Mouse (Mus musculus) left cerebral cortex, adult 9 months (tissue): Measurements from ENCODE around the gene Olfr1180.
"Not testable (repeated sequence)": the region's sequence is repeated elsewhere in the genome, so short reads cannot be mapped to it uniquely, and the experiment has no call there.

Experiments used
- DNase-seq, 2 experiments: peaks; one replicate each; pipeline ENCODE4 v3.0.0; 2022; ENCODE audit warnings: low spot score in 2 of 2

Gene Olfr1180

DNA sequence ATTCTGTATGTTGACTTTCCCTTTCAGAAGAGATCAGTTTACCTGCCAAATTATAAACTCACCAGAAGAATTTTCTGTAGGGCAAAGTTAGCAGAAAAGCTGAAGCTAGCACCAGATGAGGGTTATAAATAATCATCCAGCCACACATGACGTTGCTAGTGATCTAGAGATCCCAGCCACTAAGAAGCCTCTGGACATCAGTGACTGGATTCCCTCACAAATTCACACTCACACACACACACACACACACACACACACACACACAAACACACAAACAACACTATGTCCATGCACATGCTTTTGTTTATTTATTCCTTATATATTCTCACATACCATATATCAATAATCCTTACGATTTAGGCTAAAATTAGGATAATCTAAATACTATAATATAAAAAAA, at the start of gene Olfr1180:
Olfr1180 (minus strand) TSS at position 101 of the 400 bp plus-strand sequence.
- DNase-seq, result no peak

DNA sequence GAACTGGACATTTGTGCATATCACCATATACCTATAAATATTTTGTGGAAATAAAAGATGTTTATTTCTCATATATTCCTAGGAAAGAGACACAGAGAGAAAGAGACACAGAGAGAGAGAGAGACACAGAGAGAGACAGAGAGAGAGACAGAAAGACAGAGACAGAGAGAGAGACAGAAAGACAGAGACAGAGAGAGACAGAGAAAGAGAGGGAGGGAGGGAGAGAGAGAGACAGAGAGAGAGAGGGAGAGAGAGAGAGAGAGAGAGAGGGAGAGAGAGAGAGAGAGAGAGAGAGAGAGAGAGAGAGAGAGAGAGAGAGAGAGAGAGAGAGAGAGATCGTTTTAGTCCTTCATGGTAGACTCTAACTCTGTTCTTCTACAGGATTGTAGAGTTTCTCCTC, 35.6 kb upstream of the Olfr1180 start, which contains the start of gene Olfr1183:
Olfr1183 (plus strand) TSS at position 301 of the 400 bp plus-strand sequence.
- not testable (repeated sequence) for DNase-seq

DNA sequence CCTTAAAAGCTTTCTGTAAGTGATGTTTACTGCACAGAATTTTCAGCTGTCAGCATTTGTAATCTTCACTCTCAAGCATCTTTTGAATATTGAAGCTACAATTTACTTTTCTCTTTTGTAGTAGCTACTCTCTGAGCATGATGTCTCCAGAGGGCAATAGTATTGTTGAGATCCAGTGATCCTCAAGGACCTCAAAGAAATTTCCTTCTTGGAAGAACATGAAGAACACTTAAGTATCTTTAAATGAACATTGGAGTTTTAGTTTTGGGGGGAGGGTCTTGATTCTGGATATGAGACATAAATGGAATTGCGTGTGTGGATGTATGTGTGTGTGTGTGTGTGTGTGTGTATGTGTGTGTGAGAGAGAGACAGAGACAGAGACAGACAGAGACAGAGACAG, 30.1 kb upstream of the Olfr1180 start, which contains the start of gene Gm13757:
Gm13757 (minus strand) TSS at position 101 of the 400 bp plus-strand sequence.
- DNase-seq, result no peak

DNA sequence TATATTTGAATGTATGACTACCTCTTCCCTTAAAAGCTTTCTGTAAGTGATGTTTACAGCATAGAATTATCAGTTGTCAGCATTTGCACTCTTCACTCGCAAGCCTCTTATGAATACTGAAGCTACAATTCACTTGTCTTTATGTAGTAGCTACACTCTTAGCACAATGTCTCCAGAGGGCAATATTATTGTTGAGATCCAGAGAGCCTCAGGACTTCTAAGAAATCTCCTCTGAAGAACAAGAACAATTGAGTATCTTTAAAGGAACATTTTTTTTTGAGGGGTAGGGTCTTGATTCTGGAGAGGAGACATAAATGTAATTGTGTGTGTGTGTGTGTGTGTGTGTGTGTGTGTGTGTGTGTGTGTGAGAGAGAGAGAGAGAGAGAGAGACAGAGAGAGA, 7.1 kb upstream of the Olfr1180 start, which contains the start of gene Olfr1181:
Olfr1181 (minus strand) TSS at position 101 of the 400 bp plus-strand sequence.
- no peak for DNase-seq

DNA sequence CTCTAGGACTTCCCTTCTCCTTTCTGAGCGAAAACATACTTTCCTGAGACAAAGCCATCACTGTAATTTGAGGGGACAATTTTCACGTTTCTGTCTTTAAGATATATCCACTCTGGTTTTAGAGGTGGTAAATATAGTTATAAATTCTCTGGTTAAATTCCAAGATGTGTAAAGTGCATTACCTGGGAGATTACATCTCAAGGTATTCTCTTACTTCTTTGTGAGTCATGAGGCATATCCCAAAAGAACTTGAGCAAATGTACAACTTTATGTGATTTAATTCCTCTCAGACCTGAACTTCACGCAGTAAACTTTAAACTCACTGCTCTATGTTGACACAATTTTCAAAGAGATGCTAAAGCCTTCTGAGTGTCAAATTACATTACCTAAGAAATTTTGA, 12.6 kb downstream of the Olfr1180 start, which contains the start of gene Olfr1179:
Olfr1179 (minus strand) TSS at position 101 of the 400 bp plus-strand sequence.
- DNase-seq, result no peak

DNA sequence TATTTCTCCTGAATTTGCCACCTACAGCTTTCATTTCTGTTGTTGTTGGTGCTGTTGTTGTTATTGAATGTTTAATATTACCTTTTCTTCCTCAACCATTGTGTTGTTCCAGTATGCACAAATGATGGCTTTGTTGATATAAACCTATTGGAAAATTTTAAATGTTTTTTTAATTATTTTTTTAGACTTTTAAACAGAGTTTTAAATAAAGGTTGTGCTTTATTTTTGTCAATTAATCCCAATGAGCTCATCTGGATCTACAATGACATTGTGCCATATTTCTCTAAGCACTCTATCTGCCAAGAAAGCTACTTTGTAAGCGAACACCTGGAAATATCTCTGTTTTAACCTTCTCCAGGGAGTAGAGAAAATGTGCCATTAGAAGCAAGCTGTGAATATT, 32.2 kb downstream of the Olfr1180 start, which contains the start of gene Olfr1178:
Olfr1178 (plus strand) TSS at position 301 of the 400 bp plus-strand sequence.
- no peak for DNase-seq
